Mouse (Mus musculus) cerebellum, postnatal 25 days (tissue): ENCODE measurements at regions not wholly inside any gene's neighbourhood (a gene's known extent, or its start where the extent isn't known, plus 50 kb on each side); places are given as distances from the start of the nearest gene placed in this dataset.

ENCODE experiments used
- DNase-seq, 2 experiments: peaks; one replicate each; pipeline ENCODE4 v3.0.0; 2021; ENCODE audit warnings: mixed read lengths in 2 of 2

- no peak for DNase-seq
These were observed 685.4 kb upstream of the Robo1 start for GRCm38 (mm10) chr16:71622664-71623063.

GRCm38 (mm10) chr16:71640361-71640760, 667.7 kb upstream of the Robo1 start:
- DNase-seq: no peak

- peak in 1 of 2 experiments; percentile 12 for DNase-seq
These were observed 664.9 kb upstream of the Robo1 start for GRCm38 (mm10) chr16:71643223-71643622.

GRCm38 (mm10) chr16:71678075-71678701, 629.9 kb upstream of the Robo1 start:
- DNase-seq: no peak

- DNase-seq: no peak
These were observed 614.6 kb upstream of the Robo1 start for GRCm38 (mm10) chr16:71693464-71693863.

- no peak for DNase-seq
These were observed 602.3 kb upstream of the Robo1 start for GRCm38 (mm10) chr16:71705846-71706245.

GRCm38 (mm10) chr16:71709684-71710083, 598.4 kb upstream of the Robo1 start:
- DNase-seq: no peak

GRCm38 (mm10) chr16:71711879-71712278, 596.2 kb upstream of the Robo1 start:
- DNase-seq: no peak

- no peak for DNase-seq
These were observed 590.9 kb upstream of the Robo1 start for GRCm38 (mm10) chr16:71717207-71717606.

- DNase-seq: no peak
These were observed 583.2 kb upstream of the Robo1 start for GRCm38 (mm10) chr16:71724898-71725297.

- no peak for DNase-seq
These were observed 570.2 kb upstream of the Robo1 start for GRCm38 (mm10) chr16:71737941-71738340.

- no peak for DNase-seq
These were observed 569.0 kb upstream of the Robo1 start for GRCm38 (mm10) chr16:71739104-71739503.

- DNase-seq: no peak
These were observed 527.2 kb upstream of the Robo1 start for GRCm38 (mm10) chr16:71780945-71781344.

GRCm38 (mm10) chr16:71812840-71813239, 495.3 kb upstream of the Robo1 start:
- DNase-seq: no peak

- no peak for DNase-seq
These were observed 472.8 kb upstream of the Robo1 start for GRCm38 (mm10) chr16:71835325-71835724.

GRCm38 (mm10) chr16:71850097-71850496, 458.0 kb upstream of the Robo1 start:
- no peak for DNase-seq

- DNase-seq: no peak
These were observed 456.4 kb upstream of the Robo1 start for GRCm38 (mm10) chr16:71851590-71852190.

GRCm38 (mm10) chr16:71857877-71858276, 450.2 kb upstream of the Robo1 start:
- DNase-seq: no peak

- DNase-seq: no peak
These were observed 447.9 kb upstream of the Robo1 start for GRCm38 (mm10) chr16:71860205-71860604.

- no peak for DNase-seq
These were observed 422.4 kb upstream of the Robo1 start for GRCm38 (mm10) chr16:71885701-71886100.

GRCm38 (mm10) chr16:71889679-71890078, 418.4 kb upstream of the Robo1 start:
- DNase-seq: no peak

GRCm38 (mm10) chr16:71923111-71923510, 385.0 kb upstream of the Robo1 start:
- DNase-seq: no peak

- no peak for DNase-seq
These were observed 363.9 kb upstream of the Robo1 start for GRCm38 (mm10) chr16:71944165-71944564.

GRCm38 (mm10) chr16:71944846-71945245, 363.3 kb upstream of the Robo1 start:
- no peak for DNase-seq

- DNase-seq: no peak
These were observed 355.2 kb upstream of the Robo1 start for GRCm38 (mm10) chr16:71952879-71953406.
